10 mouse cellular contexts compared by ENCODE assay signal in genomic region chr14:121165408-121166037, GRCm38 (mm10).
DNase-seq lines count a peak whose midpoint lies in the region; ATAC-seq lines count a peak whose summit lies in the region.
"Had no signal": no experiment of that assay in that cellular context is flagged by ENCODE, and none has a peak within 500 bp of the region (broad histone marks: within the 10 kb centered on the region; RNA-seq: fewer than 3 reads in every experiment).

No protein-coding gene starts in this region.

- H3K9me3 ChIP-seq in hindbrain, embryonic 13.5 days: no peaks in the 10 kb centered on the region
- no peaks in the 10 kb centered on the region for H3K9me3 ChIP-seq in hindbrain, embryonic 10.5 days
- no peaks in the 10 kb centered on the region for H3K9me3 ChIP-seq in midbrain, embryonic 16.5 days (replicated peaks; ENCODE audit: control insufficient read depth, low read length, poor library complexity, severe bottlenecking)
- H3K9me3 ChIP-seq in midbrain, embryonic 14.5 days (ENCODE audit: control insufficient read depth, low read length): no peaks in the 10 kb centered on the region
- H3K9me3 ChIP-seq in embryonic facial prominence, embryonic 14.5 days (ENCODE audit: control insufficient read depth, low read length): no peaks in the 10 kb centered on the region
- H3K9me3 ChIP-seq: limb, embryonic 12.5 days had no signal

- 67% methylated on average over 6 of the region's 6 CpGs for WGBS in hindbrain, embryonic 13.5 days
- 78% methylated on average over 6 of the region's 6 CpGs for WGBS in hindbrain, embryonic 10.5 days
- WGBS in midbrain, embryonic 16.5 days: 60% methylated on average over 6 of the region's 6 CpGs
- 61% methylated on average over 6 of the region's 6 CpGs for WGBS in midbrain, embryonic 14.5 days
- WGBS in embryonic facial prominence, embryonic 14.5 days: 57% methylated on average over 6 of the region's 6 CpGs

- ATAC-seq in hindbrain, embryonic 13.5 days (ENCODE audit: low FRiP score): no peak
- ATAC-seq in midbrain, embryonic 16.5 days: 0 out of 2 replicates have a peak, but pooled peaks have one; percentile 47
- ATAC-seq in midbrain, embryonic 14.5 days (ENCODE audit: low FRiP score, low TSS enrichment): no peak
- no peak for ATAC-seq in embryonic facial prominence, embryonic 14.5 days (ENCODE audit: low read depth)
- no peak for ATAC-seq in erythroid progenitor cell, adult 5-6 weeks (replicated peaks; ENCODE audit: low FRiP score, poor library complexity, severe bottlenecking)

- no peaks in the 10 kb centered on the region for H3K27me3 ChIP-seq in hindbrain, embryonic 13.5 days
- no peaks in the 10 kb centered on the region for H3K27me3 ChIP-seq in hindbrain, embryonic 10.5 days (ENCODE audit: insufficient read depth, poor library complexity, severe bottlenecking)
- H3K27me3 ChIP-seq in midbrain, embryonic 16.5 days (ENCODE audit: control insufficient read depth, insufficient read depth, low read depth, low read length): no peaks in the 10 kb centered on the region
- no peaks in the 10 kb centered on the region for H3K27me3 ChIP-seq in midbrain, embryonic 14.5 days (ENCODE audit: control insufficient read depth, insufficient read depth, low read length)
- no peaks in the 10 kb centered on the region for H3K27me3 ChIP-seq in embryonic facial prominence, embryonic 14.5 days (replicated peaks; ENCODE audit: control insufficient read depth, insufficient read depth, low read length)
- H3K27me3 ChIP-seq: limb, embryonic 12.5 days had no signal

- H3K36me3 ChIP-seq in hindbrain, embryonic 13.5 days: no peaks in the 10 kb centered on the region
- no peaks in the 10 kb centered on the region for H3K36me3 ChIP-seq in hindbrain, embryonic 10.5 days
- H3K36me3 ChIP-seq in midbrain, embryonic 16.5 days (ENCODE audit: control insufficient read depth, insufficient read depth, low read length): no peaks in the 10 kb centered on the region
- H3K36me3 ChIP-seq in midbrain, embryonic 14.5 days (ENCODE audit: control insufficient read depth, insufficient read depth, low read length): no peaks in the 10 kb centered on the region
- no peaks in the 10 kb centered on the region for H3K36me3 ChIP-seq in embryonic facial prominence, embryonic 14.5 days (ENCODE audit: control insufficient read depth, insufficient read depth, low read length)

- no peak overlapping the region for H3K4me3 ChIP-seq in hindbrain, embryonic 13.5 days
- H3K4me3 ChIP-seq in hindbrain, embryonic 10.5 days: no peak overlapping the region
- H3K4me3 ChIP-seq in midbrain, embryonic 16.5 days (ENCODE audit: low read depth, low read length): no peak overlapping the region
- H3K4me3 ChIP-seq in midbrain, embryonic 14.5 days (replicated peaks; ENCODE audit: low read depth, low read length): no peak overlapping the region
- H3K4me3 ChIP-seq in embryonic facial prominence, embryonic 14.5 days (ENCODE audit: low read depth, low read length): no peak overlapping the region
- H3K4me3 ChIP-seq: limb, embryonic 12.5 days had no signal

- intact Hi-C loops in left cerebral cortex, postnatal 36 days (cut with DNase I): no loop called here

- peaks cover 15% of the 10 kb centered on the region for H3K4me1 ChIP-seq in hindbrain, embryonic 13.5 days (replicated peaks)
- no peaks in the 10 kb centered on the region for H3K4me1 ChIP-seq in hindbrain, embryonic 10.5 days (replicated peaks)
- peaks cover 4% of the 10 kb centered on the region; the same call in 1 of the 2 replicates for H3K4me1 ChIP-seq in midbrain, embryonic 16.5 days (ENCODE audit: control insufficient read depth, insufficient read depth, low read length)
- no peaks in the 10 kb centered on the region for H3K4me1 ChIP-seq in midbrain, embryonic 14.5 days (ENCODE audit: control insufficient read depth, insufficient read depth, low read length)
- H3K4me1 ChIP-seq in embryonic facial prominence, embryonic 14.5 days (ENCODE audit: control insufficient read depth, insufficient read depth, low read length): peaks cover 11% of the 10 kb centered on the region

- H3K4me2 ChIP-seq in hindbrain, embryonic 13.5 days: no peak overlapping the region
- no peak overlapping the region for H3K4me2 ChIP-seq in midbrain, embryonic 16.5 days (ENCODE audit: low read length)
- no peak overlapping the region for H3K4me2 ChIP-seq in midbrain, embryonic 14.5 days (ENCODE audit: low read length)
- no peak overlapping the region for H3K4me2 ChIP-seq in embryonic facial prominence, embryonic 14.5 days (ENCODE audit: low read depth, low read length)
- H3K4me2 ChIP-seq: limb, embryonic 12.5 days had no signal

- DNase-seq in hindbrain, embryonic 10.5 days (ENCODE audit: low spot score): no peak
- DNase-seq in midbrain, embryonic 14.5 days: no peak
- no peak for DNase-seq in embryonic facial prominence, embryonic 14.5 days (ENCODE audit: low spot score)
- peak; percentile 36 to 45 for DNase-seq in left cerebral cortex, postnatal 36 days (ENCODE audit: low spot score in 2 of 2)
- no peak for DNase-seq in retina, postnatal 1 day
- DNase-seq: thymus, postnatal 25 days had no signal

- H3K9ac ChIP-seq in hindbrain, embryonic 13.5 days: no peak overlapping the region
- H3K9ac ChIP-seq in midbrain, embryonic 16.5 days (ENCODE audit: low read depth, low read length): no peak overlapping the region
- H3K9ac ChIP-seq in midbrain, embryonic 14.5 days (replicated peaks; ENCODE audit: low read length): no peak overlapping the region
- H3K9ac ChIP-seq in embryonic facial prominence, embryonic 14.5 days (ENCODE audit: low read depth, low read length): no peak overlapping the region
- H3K9ac ChIP-seq: limb, embryonic 12.5 days had no signal

- peak overlapping the region; percentile 1; the same call in 1 of the 2 replicates for H3K27ac ChIP-seq in hindbrain, embryonic 13.5 days
- H3K27ac ChIP-seq in hindbrain, embryonic 10.5 days: no peak overlapping the region
- no peak overlapping the region for H3K27ac ChIP-seq in midbrain, embryonic 16.5 days (ENCODE audit: low read length)
- H3K27ac ChIP-seq in midbrain, embryonic 14.5 days (replicated peaks; ENCODE audit: low read depth, low read length): no peak overlapping the region
- H3K27ac ChIP-seq in embryonic facial prominence, embryonic 14.5 days (replicated peaks; ENCODE audit: low read depth, low read length): peak overlapping the region; percentile 28; the same call in 1 of the 2 replicates
- H3K27ac ChIP-seq: limb, embryonic 12.5 days had no signal

Comparison
In these comparisons a context has a peak if more than half of its experiments do, and no peak if none do; other contexts are left out.
1. H3K27ac ChIP-seq: peak in hindbrain, embryonic 13.5 days (single experiment) and embryonic facial prominence, embryonic 14.5 days (single experiment); none in hindbrain, embryonic 10.5 days (single experiment), midbrain, embryonic 16.5 days (single experiment) and midbrain, embryonic 14.5 days (single experiment).
2. DNase-seq: peak in left cerebral cortex, postnatal 36 days (2 of 2); none in hindbrain, embryonic 10.5 days (single experiment), midbrain, embryonic 14.5 days (single experiment), embryonic facial prominence, embryonic 14.5 days (single experiment) and retina, postnatal 1 day (single experiment).